Mouse (Mus musculus) lung, postnatal 0 days (tissue): ENCODE data around the gene Phlda2.

Experiments
- CTCF ChIP-seq: IDR thresholded peaks from 2 replicates; pipeline ENCODE4 v1.5.1; 2016; ENCODE audit warnings: antibody characterized with exemption, mild to moderate bottlenecking
- EP300 ChIP-seq: IDR thresholded peaks from 2 replicates; pipeline ENCODE4 v1.6.1; 2016; ENCODE audit warnings: antibody characterized with exemption, mild to moderate bottlenecking, control low read depth

GRCm38 (mm10) chr7:143463865-143464415 is 39.0 kb downstream of the Phlda2 start:
- TF ChIP-seq CTCF, result peak; percentile 88
- TF ChIP-seq EP300, result no peak
